Comparison of ENCODE assay signal across 11 mouse cellular contexts in genomic region chr11:69895291-69895690, GRCm38 (mm10). TPM values are rescaled to one million over a fixed set of nuclear protein-coding genes. Genes with fewer than 3 reads are reported as not detected.
DNase-seq lines count a peak whose midpoint lies in the region; ATAC-seq and TF ChIP-seq lines count a peak whose summit lies in the region.
"Had no signal": no experiment of that assay in that cellular context is flagged by ENCODE, and none has a peak within 500 bp of the region (broad histone marks: within the 10 kb centered on the region; RNA-seq: fewer than 3 reads in every experiment).

Gene Acap1, minus strand, starts transcription at chr11:69895539.

- DNase-seq in kidney, postnatal 0 days (ENCODE audit: low spot score): no peak
- peak; percentile 64 for DNase-seq in liver, postnatal 0 days
- peak; percentile 85 for DNase-seq in thymus, postnatal 14 days
- no peak for DNase-seq in stomach, postnatal 0 days (ENCODE audit: low spot score)
- no peak for DNase-seq in urinary bladder, postnatal 14 days (ENCODE audit: low spot score)
- DNase-seq: forebrain, postnatal 0 days had no signal

- no peak for TF ChIP-seq CTCF in kidney, postnatal 0 days (IDR thresholded peaks at IDR 0.05; ENCODE audit: low read depth)
- TF ChIP-seq CTCF in bone marrow, adult 2 months (IDR thresholded peaks at IDR 0.05; ENCODE audit: control insufficient read depth, insufficient read depth, low read length): no peak
- TF ChIP-seq CTCF in liver, postnatal 0 days (IDR thresholded peaks at IDR 0.05; ENCODE audit: low read depth): no peak
- TF ChIP-seq CTCF in stomach, postnatal 0 days (IDR thresholded peaks at IDR 0.05; ENCODE audit: low read depth): no peak

- ATAC-seq in kidney, postnatal 0 days (replicated peaks; ENCODE audit: low FRiP score, low read depth): peak; percentile 25; the same call in 1 of the 2 replicates
- ATAC-seq in kidney, embryonic 15.5 days (replicated peaks; ENCODE audit: low FRiP score): no peak
- peak; percentile 46; the same call in 1 of the 2 replicates for ATAC-seq in liver, postnatal 0 days
- ATAC-seq in erythroblast, adult 5-6 weeks (replicated peaks; ENCODE audit: low FRiP score, poor library complexity, severe bottlenecking): no peak
- no peak for ATAC-seq in stomach, postnatal 0 days (ENCODE audit: low FRiP score, low TSS enrichment)
- ATAC-seq: forebrain, postnatal 0 days; intestine, postnatal 0 days had no signal

- no peak for TF ChIP-seq EP300 in liver, postnatal 0 days (IDR thresholded peaks at IDR 0.05; ENCODE audit: low read depth)
- TF ChIP-seq EP300 in stomach, postnatal 0 days (optimal IDR thresholded peaks at IDR 0.05): no peak

- peaks cover 6% of the 10 kb centered on the region; the same call in 1 of the 2 replicates for H3K4me1 ChIP-seq in kidney, postnatal 0 days (replicated peaks; ENCODE audit: insufficient read depth, low read length)
- peaks cover 20% of the 10 kb centered on the region for H3K4me1 ChIP-seq in kidney, embryonic 15.5 days
- H3K4me1 ChIP-seq in bone marrow, adult 2 months (ENCODE audit: control insufficient read depth, insufficient read depth, low read length): peaks cover 4% of the 10 kb centered on the region; the same call in 1 of the 2 replicates
- H3K4me1 ChIP-seq in liver, postnatal 0 days (ENCODE audit: insufficient read depth): peaks cover 23% of the 10 kb centered on the region
- no peaks in the 10 kb centered on the region for H3K4me1 ChIP-seq in stomach, postnatal 0 days (replicated peaks; ENCODE audit: control insufficient read depth, insufficient read depth)

- no peaks in the 10 kb centered on the region for H3K27me3 ChIP-seq in kidney, postnatal 0 days (ENCODE audit: insufficient read depth, low read length)
- H3K27me3 ChIP-seq in kidney, embryonic 15.5 days: no peaks in the 10 kb centered on the region
- H3K27me3 ChIP-seq in liver, postnatal 0 days (ENCODE audit: insufficient read depth, low read length): 0 out of 2 replicates have a peak, but pooled peaks cover 5% of the 10 kb centered on the region
- H3K27me3 ChIP-seq in stomach, postnatal 0 days (ENCODE audit: control insufficient read depth, insufficient read depth, low read length): no peaks in the 10 kb centered on the region

- no peak within 1 kb of the TSS for H3K4me3 ChIP-seq in kidney, postnatal 0 days (replicated peaks; ENCODE audit: low read depth, low read length)
- H3K4me3 ChIP-seq in kidney, embryonic 15.5 days (replicated peaks): no peak within 1 kb of the TSS
- H3K4me3 ChIP-seq in bone marrow, adult 2 months (replicated peaks; ENCODE audit: control insufficient read depth, low read depth, low read length): peak within 1 kb of the TSS; percentile 64
- peak within 1 kb of the TSS; percentile 26 for H3K4me3 ChIP-seq in liver, postnatal 0 days (ENCODE audit: low read depth, low read length)
- H3K4me3 ChIP-seq in stomach, postnatal 0 days (ENCODE audit: low read depth, low read length): no peak within 1 kb of the TSS
- H3K4me3 ChIP-seq: left cerebral cortex, adult 2 months had no signal

- peak; percentile 14; the same call in 1 of the 2 replicates for TF ChIP-seq POLR2A in bone marrow, adult 2 months (IDR thresholded peaks at IDR 0.05; ENCODE audit: borderline replicate concordance, control insufficient read depth, low read depth, low read length)

- H3K9me3 ChIP-seq in kidney, postnatal 0 days (replicated peaks; ENCODE audit: low read length): no peaks in the 10 kb centered on the region
- H3K9me3 ChIP-seq in kidney, embryonic 15.5 days (replicated peaks): no peaks in the 10 kb centered on the region
- no peaks in the 10 kb centered on the region for H3K9me3 ChIP-seq in liver, postnatal 0 days (ENCODE audit: low read length)
- no peaks in the 10 kb centered on the region for H3K9me3 ChIP-seq in stomach, postnatal 0 days (ENCODE audit: control insufficient read depth, low read length)

- no peak within 1 kb of the TSS; the same call in 1 of the 2 replicates for H3K27ac ChIP-seq in kidney, postnatal 0 days
- no peak within 1 kb of the TSS for H3K27ac ChIP-seq in kidney, embryonic 15.5 days
- peak within 1 kb of the TSS; percentile 90 for H3K27ac ChIP-seq in bone marrow, adult 2 months (ENCODE audit: control insufficient read depth, insufficient read depth, low read depth, low read length, poor library complexity)
- peak within 1 kb of the TSS; percentile 85 for H3K27ac ChIP-seq in liver, postnatal 0 days (ENCODE audit: low read depth)
- H3K27ac ChIP-seq in stomach, postnatal 0 days (replicated peaks): no peak within 1 kb of the TSS
- H3K27ac ChIP-seq: left cerebral cortex, adult 2 months had no signal

- no peak within 1 kb of the TSS for H3K4me2 ChIP-seq in kidney, postnatal 0 days (ENCODE audit: low read length)
- H3K4me2 ChIP-seq in kidney, embryonic 15.5 days: no peak within 1 kb of the TSS
- H3K4me2 ChIP-seq in liver, postnatal 0 days (ENCODE audit: low read depth, low read length): peak within 1 kb of the TSS; percentile 49
- no peak within 1 kb of the TSS for H3K4me2 ChIP-seq in stomach, postnatal 0 days (replicated peaks; ENCODE audit: low read depth)

- no peaks in the 10 kb centered on the region for H3K36me3 ChIP-seq in kidney, postnatal 0 days (ENCODE audit: insufficient read depth, low read length)
- no peaks in the 10 kb centered on the region for H3K36me3 ChIP-seq in kidney, embryonic 15.5 days
- 0 out of 2 replicates have a peak, but pooled peaks cover 2% of the 10 kb centered on the region for H3K36me3 ChIP-seq in liver, postnatal 0 days (replicated peaks; ENCODE audit: insufficient read depth, low read length)
- no peaks in the 10 kb centered on the region for H3K36me3 ChIP-seq in stomach, postnatal 0 days (ENCODE audit: control insufficient read depth, insufficient read depth, low read length)

- 73% methylated on average over 4 of the region's 4 CpGs for WGBS in kidney, postnatal 0 days
- 69% methylated on average over 4 of the region's 4 CpGs for WGBS in kidney, embryonic 15.5 days
- 9% methylated on average over 4 of the region's 4 CpGs for WGBS in bone marrow, adult 2 months
- 39% methylated on average over 4 of the region's 4 CpGs for WGBS in liver, postnatal 0 days (ENCODE audit: insufficient replicate concordance)
- WGBS in stomach, postnatal 0 days: 71% methylated on average over 4 of the region's 4 CpGs

- H3K9ac ChIP-seq in kidney, postnatal 0 days (ENCODE audit: low read depth, low read length): no peak within 1 kb of the TSS
- no peak within 1 kb of the TSS for H3K9ac ChIP-seq in kidney, embryonic 15.5 days
- H3K9ac ChIP-seq in liver, postnatal 0 days (replicated peaks): peak within 1 kb of the TSS; percentile 10; the same call in 1 of the 2 replicates
- H3K9ac ChIP-seq in stomach, postnatal 0 days (ENCODE audit: low read length): no peak within 1 kb of the TSS
- H3K9ac ChIP-seq: forebrain, postnatal 0 days had no signal

RNA-seq across cellular contexts. Expression of gene Acap1, which starts in this region (rescaled TPM):
- polyA plus RNA-seq in kidney, postnatal 0 days (2015; fragmentation: Nextera tagmentation; extraction: Ambion mirVana): 0.33 and 0.48 TPM in 2 replicates
- 0.58 and 0.62 TPM in 2 replicates for polyA plus RNA-seq in kidney, embryonic 15.5 days (2015; fragmentation: Nextera tagmentation; extraction: Ambion mirVana)
- 63.5 and 179 TPM in 2 replicates for polyA plus RNA-seq in bone marrow, adult 2 months (2011; ENCODE audit: insufficient read depth, insufficient read length, low replicate concordance, missing spikeins)
- polyA plus RNA-seq in liver, postnatal 0 days (2015; fragmentation: Nextera tagmentation; extraction: Ambion mirVana): 6.5 and 7.1 TPM in 2 replicates
- 9.0 and 15.7 TPM in 2 replicates for total RNA-seq in erythroblast, adult 5-6 weeks (2015; ENCODE audit: low replicate concordance)
- total RNA-seq in erythroblast, adult 5-6 weeks (2017; ENCODE audit: low replicate concordance): 12.1 and 16.1 TPM in 2 replicates
- polyA plus RNA-seq in stomach, postnatal 0 days (2015; fragmentation: Nextera tagmentation; extraction: Ambion mirVana): 0.70 and 0.71 TPM in 2 replicates
- total RNA-seq: left cerebral cortex, adult 2 months had no signal

Comparison
In these comparisons a context has a peak if more than half of its experiments do, and no peak if none do; other contexts are left out.
1. Peak in ATAC-seq in kidney, postnatal 0 days; RNA of the gene not detected or under 1 TPM.
2. DNase-seq: peak in liver, postnatal 0 days (single experiment) and thymus, postnatal 14 days (single experiment); none in kidney, postnatal 0 days (single experiment), stomach, postnatal 0 days (single experiment) and urinary bladder, postnatal 14 days (single experiment).
3. H3K27ac ChIP-seq: peak in bone marrow, adult 2 months (single experiment) and liver, postnatal 0 days (single experiment); none in kidney, postnatal 0 days (single experiment), kidney, embryonic 15.5 days (single experiment) and stomach, postnatal 0 days (single experiment).
4. H3K4me3 ChIP-seq: peak in bone marrow, adult 2 months (single experiment) and liver, postnatal 0 days (single experiment); none in kidney, postnatal 0 days (single experiment), kidney, embryonic 15.5 days (single experiment) and stomach, postnatal 0 days (single experiment).